Mouse (Mus musculus): ENCODE data around the gene Slc28a2. TPM values are rescaled to one million over a fixed set of nuclear protein-coding genes. Genes with fewer than 3 reads are reported as not detected.
A peak's percentile ranks its signal among the peaks of the same experiment; 100 is the strongest.
"Not testable (repeated sequence)": the region's sequence is repeated elsewhere in the genome, so short reads cannot be mapped to it uniquely, and the experiment has no call there.

Slc28a2 gene
- polyA plus RNA-seq, 1 experiment from 2014 or later: 0.46 TPM

GRCm38 (mm10) chr2:122381329-122382103 is 44.8 kb upstream of the Slc28a2 start:
- no peak for TF ChIP-seq CTCF (IDR thresholded peaks at IDR 0.05; ENCODE audit: low read depth)
- Histone ChIP-seq H3K27me3 (ENCODE audit: insufficient read depth, low read length) (no peaks in the 10 kb centered on the region), H3K27ac (no peak overlapping the region), H3K4me2 (ENCODE audit: low read length) (no peak overlapping the region), H3K36me3 (ENCODE audit: insufficient read depth, low read length) (no peaks in the 10 kb centered on the region), H3K4me1 (replicated peaks; ENCODE audit: insufficient read depth, low read length) (no peaks in the 10 kb centered on the region), H3K9me3 (replicated peaks; ENCODE audit: low read length) (no peaks in the 10 kb centered on the region), H3K4me3 (replicated peaks; ENCODE audit: low read depth, low read length) (no peak overlapping the region), H3K9ac (ENCODE audit: low read depth, low read length) (no peak overlapping the region)
- 63% methylated on average over 16 of the region's 16 CpGs for WGBS
- DNase-seq (ENCODE audit: low spot score) (peak; percentile 25), ATAC-seq (replicated peaks; ENCODE audit: low FRiP score, low read depth) (no peak)

GRCm38 (mm10) chr2:122382121-122382520 is 44.2 kb upstream of the Slc28a2 start:
- no peak overlapping the region for H3K27ac ChIP-seq
- DNase-seq (ENCODE audit: low spot score) (no peak), ATAC-seq (replicated peaks; ENCODE audit: low FRiP score, low read depth) (no peak)
- 59% methylated on average over 6 of the region's 6 CpGs for WGBS
- H3K4me1 ChIP-seq (replicated peaks; ENCODE audit: insufficient read depth, low read length): no peaks in the 10 kb centered on the region
- H3K9ac ChIP-seq (ENCODE audit: low read depth, low read length): no peak overlapping the region
- no peak for TF ChIP-seq CTCF (IDR thresholded peaks at IDR 0.05; ENCODE audit: low read depth)
- no peaks in the 10 kb centered on the region for H3K36me3 ChIP-seq (ENCODE audit: insufficient read depth, low read length)
- H3K4me3 ChIP-seq (replicated peaks; ENCODE audit: low read depth, low read length): no peak overlapping the region
- H3K4me2 ChIP-seq (ENCODE audit: low read length): no peak overlapping the region
- H3K27me3 ChIP-seq (ENCODE audit: insufficient read depth, low read length): no peaks in the 10 kb centered on the region
- H3K9me3 ChIP-seq (replicated peaks; ENCODE audit: low read length): no peaks in the 10 kb centered on the region

DNA sequence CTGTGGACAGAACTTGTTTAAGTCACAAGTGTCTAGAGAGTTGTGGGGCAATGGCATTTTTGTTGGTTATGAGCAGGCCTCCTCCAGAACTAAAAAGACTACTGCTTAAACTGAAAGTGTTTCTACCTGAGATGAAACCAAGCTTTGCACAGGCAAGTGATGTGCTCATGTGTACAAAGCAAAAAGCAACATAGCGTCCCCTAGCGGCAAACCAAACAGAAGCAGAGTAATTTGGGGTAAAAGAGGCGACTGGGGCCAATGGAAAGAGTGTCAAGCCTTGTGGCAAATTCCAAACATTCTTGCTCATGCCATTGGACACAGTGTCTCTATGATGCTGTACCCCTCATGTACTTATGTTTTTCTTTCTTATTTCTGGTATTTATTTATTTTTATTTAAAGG is 41.2 kb upstream of the Slc28a2 start:
- no peaks in the 10 kb centered on the region for H3K27me3 ChIP-seq (ENCODE audit: insufficient read depth, low read length)
- peak; percentile 12; the same call in 1 of the 2 replicates for TF ChIP-seq CTCF (IDR thresholded peaks at IDR 0.05; ENCODE audit: low read depth)
- H3K9ac ChIP-seq (ENCODE audit: low read depth, low read length): no peak overlapping the region
- DNase-seq (ENCODE audit: low spot score) (no peak), ATAC-seq (replicated peaks; ENCODE audit: low FRiP score, low read depth) (no peak)
- WGBS: 54% methylated on average over 3 of the region's 3 CpGs
- no peak overlapping the region for H3K4me2 ChIP-seq (ENCODE audit: low read length)
- no peak overlapping the region for H3K4me3 ChIP-seq (replicated peaks; ENCODE audit: low read depth, low read length)
- H3K4me1 ChIP-seq (replicated peaks; ENCODE audit: insufficient read depth, low read length): no peaks in the 10 kb centered on the region
- no peaks in the 10 kb centered on the region for H3K36me3 ChIP-seq (ENCODE audit: insufficient read depth, low read length)
- no peaks in the 10 kb centered on the region for H3K9me3 ChIP-seq (replicated peaks; ENCODE audit: low read length)
- H3K27ac ChIP-seq: no peak overlapping the region

GRCm38 (mm10) chr2:122387135-122387534 is 39.1 kb upstream of the Slc28a2 start:
- not testable (repeated sequence) for H3K4me3 ChIP-seq (replicated peaks; ENCODE audit: low read depth, low read length); H3K4me2 ChIP-seq (ENCODE audit: low read length); ATAC-seq (replicated peaks; ENCODE audit: low FRiP score, low read depth); H3K27me3 ChIP-seq (ENCODE audit: insufficient read depth, low read length); H3K27ac ChIP-seq; DNase-seq (ENCODE audit: low spot score); H3K36me3 ChIP-seq (ENCODE audit: insufficient read depth, low read length); H3K4me1 ChIP-seq (replicated peaks; ENCODE audit: insufficient read depth, low read length); H3K9ac ChIP-seq (ENCODE audit: low read depth, low read length); H3K9me3 ChIP-seq (replicated peaks; ENCODE audit: low read length)
- WGBS: 93% methylated on average over 3 of the region's 3 CpGs

- Histone ChIP-seq H3K27ac (no peak overlapping the region), H3K36me3 (ENCODE audit: insufficient read depth, low read length) (no peaks in the 10 kb centered on the region), H3K4me1 (replicated peaks; ENCODE audit: insufficient read depth, low read length) (no peaks in the 10 kb centered on the region), H3K9me3 (replicated peaks; ENCODE audit: low read length) (no peaks in the 10 kb centered on the region), H3K4me2 (ENCODE audit: low read length) (no peak overlapping the region), H3K9ac (ENCODE audit: low read depth, low read length) (no peak overlapping the region), H3K27me3 (ENCODE audit: insufficient read depth, low read length) (no peaks in the 10 kb centered on the region), H3K4me3 (replicated peaks; ENCODE audit: low read depth, low read length) (no peak overlapping the region)
- 84% methylated on average over 1 of the region's 1 CpGs for WGBS
- no peak for TF ChIP-seq CTCF (IDR thresholded peaks at IDR 0.05; ENCODE audit: low read depth)
- DNase-seq (ENCODE audit: low spot score) (no peak), ATAC-seq (replicated peaks; ENCODE audit: low FRiP score, low read depth) (no peak)
Measured at GRCm38 (mm10) chr2:122396150-122396549, 30.1 kb upstream of the Slc28a2 start.

DNA sequence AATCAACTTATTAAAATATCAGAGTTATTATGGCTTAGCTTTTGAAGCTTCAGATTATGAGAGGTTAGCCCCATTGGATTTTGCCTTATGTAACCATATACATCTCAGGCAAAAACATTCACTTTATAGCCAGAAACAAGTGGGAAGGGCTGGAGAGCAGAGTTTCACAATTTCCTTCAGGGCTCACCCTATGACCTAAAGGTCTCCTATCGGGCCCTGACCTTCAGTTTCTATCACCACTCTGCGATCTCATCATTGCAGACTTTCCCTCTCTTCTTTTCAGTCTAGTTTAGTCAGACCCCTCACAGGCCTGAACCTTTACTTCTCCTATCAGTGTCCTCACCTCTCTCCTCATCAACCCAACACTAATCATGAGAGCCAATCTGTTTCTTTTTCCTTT is 18.7 kb upstream of the Slc28a2 start:
- no peak for DNase-seq (ENCODE audit: low spot score)
- H3K4me2 ChIP-seq (ENCODE audit: low read length): no peak overlapping the region
- H3K4me3 ChIP-seq (replicated peaks; ENCODE audit: low read depth, low read length): no peak overlapping the region
- TF ChIP-seq CTCF (IDR thresholded peaks at IDR 0.05; ENCODE audit: low read depth): no peak
- no peak for ATAC-seq (replicated peaks; ENCODE audit: low FRiP score, low read depth)
- H3K9me3 ChIP-seq (replicated peaks; ENCODE audit: low read length): no peaks in the 10 kb centered on the region
- no peak overlapping the region for H3K9ac ChIP-seq (ENCODE audit: low read depth, low read length)
- no peak overlapping the region for H3K27ac ChIP-seq
- no peaks in the 10 kb centered on the region for H3K4me1 ChIP-seq (replicated peaks; ENCODE audit: insufficient read depth, low read length)
- H3K36me3 ChIP-seq (ENCODE audit: insufficient read depth, low read length): no peaks in the 10 kb centered on the region
- H3K27me3 ChIP-seq (ENCODE audit: insufficient read depth, low read length): no peaks in the 10 kb centered on the region
- WGBS: 85% methylated on average over 2 of the region's 2 CpGs

- no peak for TF ChIP-seq CTCF (IDR thresholded peaks at IDR 0.05; ENCODE audit: low read depth)
- 75% methylated on average over 7 of the region's 7 CpGs for WGBS
- ATAC-seq (replicated peaks; ENCODE audit: low FRiP score, low read depth) (no peak), DNase-seq (ENCODE audit: low spot score) (no peak)
- no peaks in the 10 kb centered on the region for H3K27me3 ChIP-seq (ENCODE audit: insufficient read depth, low read length)
- H3K27ac ChIP-seq: no peak overlapping the region
- H3K9ac ChIP-seq (ENCODE audit: low read depth, low read length): no peak overlapping the region
- H3K4me1 ChIP-seq (replicated peaks; ENCODE audit: insufficient read depth, low read length): no peaks in the 10 kb centered on the region
- H3K4me3 ChIP-seq (replicated peaks; ENCODE audit: low read depth, low read length): no peak overlapping the region
- H3K4me2 ChIP-seq (ENCODE audit: low read length): no peak overlapping the region
- H3K36me3 ChIP-seq (ENCODE audit: insufficient read depth, low read length): no peaks in the 10 kb centered on the region
- no peaks in the 10 kb centered on the region for H3K9me3 ChIP-seq (replicated peaks; ENCODE audit: low read length)
Measured at GRCm38 (mm10) chr2:122408928-122409327, 17.3 kb upstream of the Slc28a2 start.

- WGBS: 61% methylated on average over 2 of the region's 2 CpGs
- H3K27ac ChIP-seq; DNase-seq (ENCODE audit: low spot score); H3K9me3 ChIP-seq (replicated peaks; ENCODE audit: low read length); H3K4me2 ChIP-seq (ENCODE audit: low read length); H3K36me3 ChIP-seq (ENCODE audit: insufficient read depth, low read length); ATAC-seq (replicated peaks; ENCODE audit: low FRiP score, low read depth); H3K9ac ChIP-seq (ENCODE audit: low read depth, low read length); H3K4me1 ChIP-seq (replicated peaks; ENCODE audit: insufficient read depth, low read length); H3K4me3 ChIP-seq (replicated peaks; ENCODE audit: low read depth, low read length); H3K27me3 ChIP-seq (ENCODE audit: insufficient read depth, low read length): not testable (repeated sequence)
Measured at GRCm38 (mm10) chr2:122426645-122427044, 368 bp downstream of the Slc28a2 start.

DNA sequence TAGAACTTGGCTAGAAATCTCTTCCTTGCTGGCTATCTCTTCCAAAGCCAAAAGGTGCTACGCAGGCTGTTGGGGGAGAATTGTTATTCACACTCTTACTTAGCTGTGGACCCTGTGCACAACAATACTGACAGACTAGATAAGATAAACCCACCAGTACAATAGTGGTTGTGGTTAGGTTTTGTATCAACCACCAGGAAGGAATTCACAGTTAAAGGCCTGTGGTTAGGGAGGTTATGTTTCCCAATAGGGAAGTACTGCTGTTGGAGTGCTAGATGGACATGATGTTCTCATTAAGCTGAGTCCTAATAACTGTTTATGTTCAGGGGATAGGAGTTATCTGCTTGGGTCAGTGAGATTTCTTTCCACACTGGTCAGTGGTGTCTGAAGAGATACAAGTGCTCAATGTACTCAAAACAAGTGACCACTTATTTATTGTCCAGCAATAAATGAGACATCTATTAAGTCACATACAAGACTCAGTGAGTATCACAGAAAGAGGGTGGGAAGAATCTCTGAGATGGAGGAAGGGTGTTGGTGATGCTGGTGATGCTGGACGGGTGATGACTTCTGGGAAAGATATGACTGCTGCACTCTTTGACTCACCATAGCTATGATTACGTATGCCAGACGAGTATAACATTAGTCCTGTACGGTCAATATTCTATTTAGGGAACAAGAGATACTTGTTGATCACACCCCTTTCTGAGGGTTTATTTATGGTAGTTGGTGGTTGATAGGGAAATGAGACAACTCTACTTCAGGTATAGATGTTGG is 12.6 kb downstream of the Slc28a2 start:
- H3K27me3 ChIP-seq (ENCODE audit: insufficient read depth, low read length); H3K4me1 ChIP-seq (replicated peaks; ENCODE audit: insufficient read depth, low read length); H3K9ac ChIP-seq (ENCODE audit: low read depth, low read length); ATAC-seq (replicated peaks; ENCODE audit: low FRiP score, low read depth); H3K4me3 ChIP-seq (replicated peaks; ENCODE audit: low read depth, low read length); H3K36me3 ChIP-seq (ENCODE audit: insufficient read depth, low read length); H3K9me3 ChIP-seq (replicated peaks; ENCODE audit: low read length); DNase-seq (ENCODE audit: low spot score); H3K4me2 ChIP-seq (ENCODE audit: low read length); H3K27ac ChIP-seq: not testable (repeated sequence)
- 74% methylated on average over 5 of the region's 5 CpGs for WGBS
